Mouse (Mus musculus) fibroblast of lung, adult 2 months (primary cell): Measurements from ENCODE around the gene Mrpl49.
"Not testable (repeated sequence)": the region's sequence is repeated elsewhere in the genome, so short reads cannot be mapped to it uniquely, and the experiment has no call there.

Source experiments
- DNase-seq: peaks from one replicate; pipeline ENCODE4 v3.0.0-alpha.2; 2011; ENCODE audit warnings: low read depth

The Mrpl49 gene

GRCm38 (mm10) chr19:6067011-6067723, 9.6 kb upstream of the Mrpl49 start:
- no peak for DNase-seq

GRCm38 (mm10) chr19:6066571-6066970, 9.0 kb upstream of the Mrpl49 start:
- DNase-seq, result no peak

GRCm38 (mm10) chr19:6063081-6063480, 5.5 kb upstream of the Mrpl49 start:
- DNase-seq, result no peak

- no peak for DNase-seq
These were observed 4.8 kb upstream of the Mrpl49 start for GRCm38 (mm10) chr19:6062418-6062817.

- no peak for DNase-seq
These were observed 4.2 kb upstream of the Mrpl49 start for GRCm38 (mm10) chr19:6061641-6062302.

GRCm38 (mm10) chr19:6061021-6061533, 3.5 kb upstream of the Mrpl49 start, which contains the start of gene Znhit2:
TSS of gene Znhit2 (plus strand) at chr19:6061192.
- peak; percentile 91 for DNase-seq

GRCm38 (mm10) chr19:6058966-6059365, 1.4 kb upstream of the Mrpl49 start:
- no peak for DNase-seq

GRCm38 (mm10) chr19:6058513-6058912, 928 bp upstream of the Mrpl49 start:
- DNase-seq, result no peak

- no peak for DNase-seq
These were observed 889 bp downstream of the Mrpl49 start for GRCm38 (mm10) chr19:6056696-6057095.

GRCm38 (mm10) chr19:6054296-6054695, 3.3 kb downstream of the Mrpl49 start:
- no peak for DNase-seq

- no peak for DNase-seq
These were observed 5.1 kb downstream of the Mrpl49 start for GRCm38 (mm10) chr19:6052516-6052915.

GRCm38 (mm10) chr19:6048681-6049410, 8.7 kb downstream of the Mrpl49 start:
- DNase-seq, result no peak

- DNase-seq, result no peak
These were observed 9.8 kb downstream of the Mrpl49 start for GRCm38 (mm10) chr19:6047899-6048166.

- no peak for DNase-seq
These were observed 10.3 kb downstream of the Mrpl49 start for GRCm38 (mm10) chr19:6047154-6047898.

GRCm38 (mm10) chr19:6046294-6047153, 11.1 kb downstream of the Mrpl49 start, which contains the start of gene Syvn1:
TSS of gene Syvn1 (plus strand) at chr19:6046576.
- peak; percentile 91 for DNase-seq

- DNase-seq, result no peak
These were observed 12.0 kb downstream of the Mrpl49 start for GRCm38 (mm10) chr19:6045366-6046293.

- not testable (repeated sequence) for DNase-seq
These were observed 13.5 kb downstream of the Mrpl49 start for GRCm38 (mm10) chr19:6044102-6044501.

- no peak for DNase-seq
These were observed 15.3 kb downstream of the Mrpl49 start for GRCm38 (mm10) chr19:6042293-6042692.

GRCm38 (mm10) chr19:6040002-6040401, 17.6 kb downstream of the Mrpl49 start:
- no peak for DNase-seq

- no peak for DNase-seq
These were observed 19.3 kb downstream of the Mrpl49 start for GRCm38 (mm10) chr19:6038326-6038725.
